Mouse (Mus musculus): Measurements from ENCODE around the gene Pcyt1a. TPM values are rescaled to one million over a fixed set of nuclear protein-coding genes. Genes with fewer than 3 reads are reported as not detected.
A peak's percentile ranks its signal among the peaks of the same experiment; 100 is the strongest.

Gene Pcyt1a
- polyA plus RNA-seq, 1 experiment from 2014 or later, result 46.4 TPM

- 70% methylated on average over 4 of the region's 4 CpGs for WGBS
- Histone ChIP-seq H3K4me1 (no peaks in the 10 kb centered on the region), H3K27ac (replicated peaks) (no peak overlapping the region), H3K36me3 (replicated peaks) (peaks cover 49% of the 10 kb centered on the region), H3K27me3 (replicated peaks; ENCODE audit: low read depth, poor library complexity, severe bottlenecking) (no peaks in the 10 kb centered on the region), H3K9me3 (no peaks in the 10 kb centered on the region), H3K4me3 (no peak overlapping the region)
- DNase-seq (ENCODE audit: low spot score), result no peak
Observed at GRCm38 (mm10) chr16:32460518-32460917, 29.8 kb downstream of the Pcyt1a start.

GRCm38 (mm10) chr16:32461713-32462112, 31.0 kb downstream of the Pcyt1a start:
- Histone ChIP-seq H3K4me1 (no peaks in the 10 kb centered on the region), H3K27ac (replicated peaks) (no peak overlapping the region), H3K4me3 (no peak overlapping the region), H3K36me3 (replicated peaks) (peaks cover 37% of the 10 kb centered on the region), H3K9me3 (no peaks in the 10 kb centered on the region), H3K27me3 (replicated peaks; ENCODE audit: low read depth, poor library complexity, severe bottlenecking) (no peaks in the 10 kb centered on the region)
- WGBS, result 90% methylated on average over 5 of the region's 5 CpGs
- no peak for DNase-seq (ENCODE audit: low spot score)

DNA sequence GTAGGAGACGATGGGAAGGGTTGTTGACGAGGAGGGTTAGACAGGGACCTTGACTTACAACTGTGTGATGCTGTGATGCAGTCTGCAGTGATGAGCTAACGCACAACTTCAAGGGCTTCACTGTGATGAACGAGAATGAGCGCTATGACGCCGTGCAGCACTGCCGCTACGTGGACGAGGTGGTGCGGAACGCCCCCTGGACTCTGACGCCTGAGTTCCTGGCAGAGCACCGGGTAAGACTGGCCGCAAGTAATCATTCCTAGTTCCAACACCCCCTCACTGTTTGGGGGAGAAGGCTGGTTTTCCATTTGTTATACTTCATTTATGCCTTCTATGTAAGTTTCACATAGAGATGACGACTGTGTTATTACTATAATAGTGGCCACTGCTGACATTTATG, 32.2 kb downstream of the Pcyt1a start:
- WGBS, result 93% methylated on average over 16 of the region's 16 CpGs
- Histone ChIP-seq H3K4me1 (no peaks in the 10 kb centered on the region), H3K27ac (replicated peaks) (no peak overlapping the region), H3K36me3 (replicated peaks) (peaks cover 47% of the 10 kb centered on the region), H3K9me3 (no peaks in the 10 kb centered on the region), H3K27me3 (replicated peaks; ENCODE audit: low read depth, poor library complexity, severe bottlenecking) (no peaks in the 10 kb centered on the region), H3K4me3 (no peak overlapping the region)
- DNase-seq (ENCODE audit: low spot score), result no peak

DNA sequence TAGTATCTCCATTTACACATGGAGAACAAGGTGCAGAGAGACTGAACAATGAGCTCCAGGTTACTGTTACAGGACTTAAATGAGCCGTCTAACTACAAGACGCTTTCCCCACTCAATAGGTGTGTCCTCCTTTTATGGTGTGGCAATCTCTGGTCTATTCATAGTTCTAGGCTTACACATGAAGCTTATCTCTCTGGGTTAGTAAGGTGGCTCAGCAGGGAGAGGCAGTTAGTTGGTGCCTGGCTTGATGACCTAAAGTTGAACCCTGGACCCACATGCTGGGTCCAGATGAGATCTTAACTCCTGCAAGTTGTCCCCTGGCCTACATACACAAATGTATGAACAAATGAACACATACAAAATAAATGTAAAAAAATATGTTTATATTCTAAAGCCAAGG, 32.7 kb downstream of the Pcyt1a start:
- Histone ChIP-seq H3K36me3 (replicated peaks) (peaks cover 52% of the 10 kb centered on the region), H3K4me3 (no peak overlapping the region), H3K9me3 (no peaks in the 10 kb centered on the region), H3K4me1 (no peaks in the 10 kb centered on the region), H3K27me3 (replicated peaks; ENCODE audit: low read depth, poor library complexity, severe bottlenecking) (no peaks in the 10 kb centered on the region), H3K27ac (replicated peaks) (no peak overlapping the region)
- WGBS, result 93% methylated on average over 2 of the region's 2 CpGs
- no peak for DNase-seq (ENCODE audit: low spot score)

GRCm38 (mm10) chr16:32464908-32465307, 34.2 kb downstream of the Pcyt1a start:
- Histone ChIP-seq H3K27ac (replicated peaks) (no peak overlapping the region), H3K36me3 (replicated peaks) (peaks cover 63% of the 10 kb centered on the region), H3K9me3 (no peaks in the 10 kb centered on the region), H3K27me3 (replicated peaks; ENCODE audit: low read depth, poor library complexity, severe bottlenecking) (no peaks in the 10 kb centered on the region), H3K4me3 (no peak overlapping the region), H3K4me1 (no peaks in the 10 kb centered on the region)
- WGBS, result 0% methylated on average over 1 of the region's 1 CpGs
- DNase-seq (ENCODE audit: low spot score), result no peak

DNA sequence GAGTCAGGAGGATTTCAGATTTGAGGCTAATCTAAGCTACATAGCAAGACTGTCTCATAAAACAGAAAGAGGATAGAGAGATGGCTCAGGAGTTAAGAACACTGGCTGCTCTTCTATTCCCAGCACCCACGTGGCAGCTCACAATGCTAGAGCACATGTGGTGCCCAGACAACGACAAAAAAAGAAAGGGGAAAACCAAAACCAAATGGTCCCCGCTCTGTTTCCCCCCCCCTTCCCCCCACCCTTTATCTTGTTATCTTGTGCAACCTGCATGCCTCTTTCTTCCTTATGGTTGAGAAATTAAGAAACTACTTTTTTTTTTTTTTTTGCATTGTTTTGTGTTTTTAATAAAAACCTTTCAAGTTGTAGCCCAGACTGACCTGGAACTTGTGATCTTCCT, 37.8 kb downstream of the Pcyt1a start:
- Histone ChIP-seq H3K36me3 (replicated peaks) (peaks cover 82% of the 10 kb centered on the region), H3K4me3 (no peak overlapping the region), H3K27me3 (replicated peaks; ENCODE audit: low read depth, poor library complexity, severe bottlenecking) (no peaks in the 10 kb centered on the region), H3K4me1 (peaks cover 12% of the 10 kb centered on the region; the same call in 1 of the 2 replicates), H3K9me3 (no peaks in the 10 kb centered on the region), H3K27ac (replicated peaks) (no peak overlapping the region)
- no peak for DNase-seq (ENCODE audit: low spot score)
- 81% methylated on average over 3 of the region's 3 CpGs for WGBS

GRCm38 (mm10) chr16:32469404-32470105, 38.8 kb downstream of the Pcyt1a start:
- no peak for DNase-seq (ENCODE audit: low spot score)
- WGBS, result 81% methylated on average over 5 of the region's 5 CpGs
- no peak overlapping the region for H3K27ac ChIP-seq (replicated peaks)
- H3K36me3 ChIP-seq (replicated peaks), result peaks cover 76% of the 10 kb centered on the region
- no peaks in the 10 kb centered on the region for H3K9me3 ChIP-seq
- peaks cover 12% of the 10 kb centered on the region; the same call in 1 of the 2 replicates for H3K4me1 ChIP-seq
- H3K4me3 ChIP-seq, result no peak overlapping the region
- H3K27me3 ChIP-seq (replicated peaks; ENCODE audit: low read depth, poor library complexity, severe bottlenecking), result no peaks in the 10 kb centered on the region

DNA sequence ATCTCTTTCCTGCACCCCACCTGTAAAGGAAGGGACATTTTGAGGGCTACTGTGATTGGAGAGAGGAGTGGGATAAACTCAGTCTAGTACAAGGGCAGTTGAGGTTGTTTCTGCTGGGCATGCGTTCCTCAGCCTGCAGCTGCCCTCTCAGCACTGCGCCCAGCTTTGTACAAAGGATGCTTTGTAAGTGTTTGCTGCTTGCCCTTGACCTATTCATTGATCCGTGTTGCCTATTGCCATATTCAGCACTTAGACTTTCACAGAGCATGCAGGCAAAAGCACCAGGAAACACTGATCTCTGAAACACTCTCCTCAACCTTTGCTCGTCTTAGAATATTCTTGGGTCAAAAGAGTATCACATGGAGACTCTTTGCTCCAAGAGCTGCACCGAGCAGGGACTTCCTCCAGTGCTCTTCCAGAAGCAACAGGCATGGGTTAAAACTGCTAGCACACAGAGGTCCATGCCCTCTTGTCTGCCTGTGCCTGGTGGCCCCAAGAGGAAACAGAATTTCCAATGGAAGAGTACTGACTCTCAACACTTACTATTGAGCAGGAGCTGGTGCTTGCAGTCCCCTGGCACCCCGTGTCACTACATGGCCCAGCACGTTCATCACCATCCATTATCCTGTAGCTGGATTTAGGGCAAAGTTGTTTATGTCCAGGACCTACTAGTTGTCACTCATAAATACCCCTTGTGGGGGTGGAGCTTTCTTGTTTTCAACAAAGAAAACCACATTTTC, 41.7 kb downstream of the Pcyt1a start:
- peaks cover 62% of the 10 kb centered on the region for H3K36me3 ChIP-seq (replicated peaks)
- H3K27me3 ChIP-seq (replicated peaks; ENCODE audit: low read depth, poor library complexity, severe bottlenecking), result no peaks in the 10 kb centered on the region
- no peak overlapping the region for H3K4me3 ChIP-seq
- 0 out of 2 replicates have a peak overlapping the region, but pooled peaks have one; percentile 61 for H3K27ac ChIP-seq (replicated peaks)
- H3K4me1 ChIP-seq, result peaks cover 12% of the 10 kb centered on the region; the same call in 1 of the 2 replicates
- 76% methylated on average over 7 of the region's 7 CpGs for WGBS
- H3K9me3 ChIP-seq, result no peaks in the 10 kb centered on the region
- no peak for DNase-seq (ENCODE audit: low spot score)

GRCm38 (mm10) chr16:32477315-32477714, 46.6 kb downstream of the Pcyt1a start:
- no peak for DNase-seq (ENCODE audit: low spot score)
- Histone ChIP-seq H3K36me3 (replicated peaks) (peaks cover 15% of the 10 kb centered on the region; the same call in 1 of the 2 replicates), H3K27ac (replicated peaks) (no peak overlapping the region), H3K27me3 (replicated peaks; ENCODE audit: low read depth, poor library complexity, severe bottlenecking) (no peaks in the 10 kb centered on the region), H3K4me1 (peaks cover 4% of the 10 kb centered on the region; the same call in 1 of the 2 replicates), H3K4me3 (no peak overlapping the region), H3K9me3 (no peaks in the 10 kb centered on the region)
- 84% methylated on average over 6 of the region's 6 CpGs for WGBS

DNA sequence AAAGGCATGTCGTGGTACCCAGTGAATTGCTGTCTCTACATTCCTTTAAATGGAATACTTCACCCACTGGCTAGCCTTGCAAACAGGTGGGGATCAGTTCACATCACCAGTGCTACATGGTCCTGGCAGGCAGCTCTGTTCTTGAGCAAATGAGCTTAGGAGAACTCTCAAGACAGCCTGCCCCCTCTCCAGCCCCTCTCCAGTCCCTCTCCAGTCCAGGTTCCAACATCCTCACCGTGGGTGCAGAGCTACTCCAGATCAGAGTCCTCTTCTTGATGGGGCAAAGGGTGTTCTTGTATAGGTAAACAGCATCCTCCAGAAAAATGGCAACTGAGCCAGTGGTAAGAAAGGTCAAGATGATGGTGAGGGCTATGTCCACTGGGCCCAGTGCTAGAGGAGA, 48.7 kb downstream of the Pcyt1a start:
- Histone ChIP-seq H3K27me3 (replicated peaks; ENCODE audit: low read depth, poor library complexity, severe bottlenecking) (no peaks in the 10 kb centered on the region), H3K9me3 (no peaks in the 10 kb centered on the region), H3K4me3 (no peak overlapping the region), H3K36me3 (replicated peaks) (no peaks in the 10 kb centered on the region), H3K4me1 (peaks cover 12% of the 10 kb centered on the region), H3K27ac (replicated peaks) (no peak overlapping the region)
- 84% methylated on average over 2 of the region's 2 CpGs for WGBS
- DNase-seq (ENCODE audit: low spot score), result no peak

GRCm38 (mm10) chr16:32484431-32484871, 53.7 kb downstream of the Pcyt1a start:
- Histone ChIP-seq H3K36me3 (replicated peaks) (no peaks in the 10 kb centered on the region), H3K4me3 (no peak overlapping the region), H3K9me3 (no peaks in the 10 kb centered on the region), H3K27me3 (replicated peaks; ENCODE audit: low read depth, poor library complexity, severe bottlenecking) (0 out of 2 replicates have a peak, but pooled peaks cover 3% of the 10 kb centered on the region), H3K4me1 (peaks cover 38% of the 10 kb centered on the region), H3K27ac (replicated peaks) (peak overlapping the region; percentile 30; the same call in 1 of the 2 replicates)
- WGBS, result 37% methylated on average over 7 of the region's 7 CpGs
- no peak for DNase-seq (ENCODE audit: low spot score)

- Histone ChIP-seq H3K9me3 (no peaks in the 10 kb centered on the region), H3K27ac (replicated peaks) (no peak overlapping the region), H3K4me1 (peaks cover 38% of the 10 kb centered on the region), H3K4me3 (no peak overlapping the region), H3K27me3 (replicated peaks; ENCODE audit: low read depth, poor library complexity, severe bottlenecking) (0 out of 2 replicates have a peak, but pooled peaks cover 3% of the 10 kb centered on the region), H3K36me3 (replicated peaks) (no peaks in the 10 kb centered on the region)
- WGBS, result 81% methylated on average over 2 of the region's 2 CpGs
- no peak for DNase-seq (ENCODE audit: low spot score)
Observed at GRCm38 (mm10) chr16:32485209-32485608, 54.5 kb downstream of the Pcyt1a start.

DNA sequence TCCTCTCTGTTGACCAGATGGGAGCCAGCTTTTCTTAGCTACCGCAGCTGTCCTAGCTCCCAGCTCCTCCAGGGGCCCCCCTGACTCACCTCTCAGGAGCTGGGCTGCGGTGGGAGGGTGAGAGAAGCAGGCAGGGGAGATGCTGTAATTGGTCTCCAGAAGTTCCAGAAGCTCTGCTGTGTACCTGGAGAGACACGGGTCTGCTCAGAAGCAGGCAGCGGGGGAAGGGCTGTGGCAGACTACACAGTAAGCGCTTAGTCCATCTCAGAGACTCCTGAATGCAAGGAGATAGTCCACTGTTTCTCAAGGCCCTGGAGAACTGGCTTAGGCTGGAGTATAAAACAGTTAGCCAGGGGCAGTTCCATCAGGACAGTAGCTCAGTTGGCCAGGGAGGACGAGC, 55.3 kb downstream of the Pcyt1a start:
- no peak overlapping the region for H3K27ac ChIP-seq (replicated peaks)
- H3K4me1 ChIP-seq, result peaks cover 38% of the 10 kb centered on the region
- H3K36me3 ChIP-seq (replicated peaks), result no peaks in the 10 kb centered on the region
- 79% methylated on average over 6 of the region's 6 CpGs for WGBS
- no peak for DNase-seq (ENCODE audit: low spot score)
- 0 out of 2 replicates have a peak, but pooled peaks cover 3% of the 10 kb centered on the region for H3K27me3 ChIP-seq (replicated peaks; ENCODE audit: low read depth, poor library complexity, severe bottlenecking)
- H3K4me3 ChIP-seq, result no peak overlapping the region
- H3K9me3 ChIP-seq, result no peaks in the 10 kb centered on the region

Measured in embryonic facial prominence, embryonic 10.5 days (tissue).